Mouse (Mus musculus) hindbrain, embryonic 10.5 days (tissue): ENCODE measurements at regions not wholly inside any gene's neighbourhood (a gene's known extent, or its start where the extent isn't known, plus 50 kb on each side); places are given as distances from the start of the nearest gene placed in this dataset.

Experiments used
- DNase-seq: peaks from one replicate; pipeline ENCODE4 v3.0.0-alpha.2; 2017; ENCODE audit warnings: low spot score
- H3K27ac ChIP-seq: fragments of 300-500 bp; sonication (generic); 2 replicates; pipeline ENCODE4 v1.5.1; 2016; ENCODE audit warnings: mild to moderate bottlenecking, moderate library complexity
- H3K27me3 ChIP-seq: fragments of 300-500 bp; sonication (generic); 2 replicates; pipeline ENCODE4 v1.6.1; 2016; ENCODE audit warnings: mild to moderate bottlenecking; ENCODE audit not compliant: poor library complexity, insufficient read depth, severe bottlenecking
- H3K36me3 ChIP-seq: fragments of 300-500 bp; sonication (generic); 2 replicates; pipeline ENCODE4 v1.6.1; 2016; ENCODE audit warnings: mild to moderate bottlenecking, moderate library complexity
- H3K4me1 ChIP-seq: fragments of 300-500 bp; sonication (generic); replicated peaks from 2 replicates; pipeline ENCODE4 v1.6.1; 2016; ENCODE audit warnings: mild to moderate bottlenecking
- H3K4me3 ChIP-seq: fragments of 300-500 bp; sonication (generic); 2 replicates; pipeline ENCODE4 v1.5.1; 2016; ENCODE audit warnings: mild to moderate bottlenecking, moderate library complexity
- H3K9me3 ChIP-seq: fragments of 300-500 bp; sonication (generic); 2 replicates; pipeline ENCODE4 v1.6.1; 2016; ENCODE audit warnings: mild to moderate bottlenecking, moderate library complexity
- WGBS: fragments of 180-500 bp; shearing (Covaris S2); methylation state at CpG from one replicate; pipeline ENCODE4 v1.1.7; 2016; 5-methylcytosine and 5-hydroxymethylcytosine counted together

DNA sequence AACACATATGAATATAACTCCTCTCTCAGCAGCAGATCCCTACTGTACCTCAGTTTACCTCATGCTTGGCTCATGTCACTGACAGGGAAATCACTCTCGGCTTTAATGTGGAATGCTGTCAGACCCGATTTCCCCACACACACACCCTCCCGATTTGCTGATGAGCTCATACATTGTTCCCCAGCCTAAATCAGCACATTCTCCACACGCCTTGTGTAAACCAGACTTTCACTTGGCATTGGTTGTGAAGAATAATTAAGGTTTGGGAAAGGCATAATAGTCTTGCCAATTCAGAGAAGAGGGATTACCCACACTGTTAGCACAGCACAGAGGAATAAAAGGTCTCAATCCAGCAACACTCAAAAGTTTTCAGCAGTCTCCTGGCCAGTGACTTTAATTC is 268.4 kb upstream of the Nt5e start:
- DNase-seq, result no peak
- H3K27me3 ChIP-seq, result no peaks in the 10 kb centered on the region
- 79% methylated on average over 4 of the region's 4 CpGs for WGBS

DNA sequence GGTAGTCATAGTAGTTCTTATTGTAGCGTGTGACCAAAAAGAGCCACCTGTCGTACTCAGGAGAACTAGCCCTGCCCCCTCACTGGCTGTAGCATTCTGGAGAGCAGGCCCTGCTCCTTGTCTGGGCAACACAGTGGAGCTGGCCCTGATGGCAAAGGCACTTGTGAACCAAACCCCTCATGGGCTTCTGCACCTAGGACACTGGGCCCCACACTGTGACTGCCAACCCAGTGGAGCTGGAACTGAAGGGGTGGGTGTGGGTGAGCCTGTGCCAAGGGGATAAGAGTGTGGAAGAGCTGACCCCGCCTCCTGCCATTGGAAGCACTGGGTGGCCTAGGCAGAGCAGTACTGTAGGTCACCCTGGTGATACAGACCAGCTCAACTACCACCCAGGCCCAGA is 268.0 kb upstream of the Nt5e start:
- no peak overlapping the region for H3K4me3 ChIP-seq
- no peak for DNase-seq

More for the DNA sequence above, 268.4 kb upstream of the Nt5e start:
- Histone ChIP-seq H3K27ac (no peak overlapping the region), H3K9me3 (no peaks in the 10 kb centered on the region), H3K36me3 (no peaks in the 10 kb centered on the region), H3K4me3 (no peak overlapping the region), H3K4me1 (no peaks in the 10 kb centered on the region)

GRCm38 (mm10) chr9:88063973-88064676 is 262.9 kb upstream of the Nt5e start:
- 31% methylated on average over 3 of the region's 3 CpGs for WGBS
- DNase-seq, result no peak
- no peak overlapping the region for H3K27ac ChIP-seq
- H3K4me3 ChIP-seq, result no peak overlapping the region
- H3K36me3 ChIP-seq, result no peaks in the 10 kb centered on the region
- peaks cover 13% of the 10 kb centered on the region for H3K4me1 ChIP-seq
- no peaks in the 10 kb centered on the region for H3K27me3 ChIP-seq
- H3K9me3 ChIP-seq, result no peaks in the 10 kb centered on the region

More for the DNA sequence above, 268.0 kb upstream of the Nt5e start:
- Histone ChIP-seq H3K27ac (no peak overlapping the region), H3K4me1 (peaks cover 1% of the 10 kb centered on the region), H3K27me3 (no peaks in the 10 kb centered on the region), H3K36me3 (no peaks in the 10 kb centered on the region), H3K9me3 (no peaks in the 10 kb centered on the region)
- WGBS, result 85% methylated on average over 3 of the region's 3 CpGs

DNA sequence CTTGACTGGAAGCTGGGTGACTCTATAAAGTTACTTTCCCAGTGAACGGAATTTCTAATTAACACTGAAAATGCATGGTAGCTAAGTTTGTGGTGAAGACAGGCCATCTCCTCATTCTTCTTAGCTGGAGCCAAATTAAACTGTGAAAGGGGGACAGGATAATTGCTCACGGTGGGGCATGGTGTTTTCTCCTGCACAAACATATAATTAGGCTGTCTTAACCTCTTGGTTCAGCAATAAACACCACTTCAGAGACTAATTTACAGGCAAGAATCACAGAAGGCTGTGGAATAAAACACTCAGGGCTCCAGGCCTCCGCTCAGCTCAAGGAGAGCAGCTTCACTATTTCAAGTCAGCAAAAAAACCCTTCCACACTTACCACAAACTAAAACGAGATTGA is 261.9 kb upstream of the Nt5e start:
- WGBS, result 65% methylated on average over 4 of the region's 4 CpGs
- H3K4me3 ChIP-seq, result no peak overlapping the region
- H3K4me1 ChIP-seq, result peaks cover 13% of the 10 kb centered on the region
- H3K9me3 ChIP-seq, result no peaks in the 10 kb centered on the region
- no peaks in the 10 kb centered on the region for H3K36me3 ChIP-seq
- H3K27ac ChIP-seq, result peak overlapping the region; percentile 36; the same call in 1 of the 2 replicates
- DNase-seq, result no peak
- no peaks in the 10 kb centered on the region for H3K27me3 ChIP-seq

- Histone ChIP-seq H3K9me3 (no peaks in the 10 kb centered on the region), H3K4me3 (no peak overlapping the region), H3K27ac (no peak overlapping the region), H3K36me3 (no peaks in the 10 kb centered on the region), H3K4me1 (peaks cover 13% of the 10 kb centered on the region), H3K27me3 (no peaks in the 10 kb centered on the region)
- DNase-seq, result no peak
- WGBS, result 85% methylated on average over 7 of the region's 7 CpGs
Observed at GRCm38 (mm10) chr9:88065777-88066176, 261.2 kb upstream of the Nt5e start.

DNA sequence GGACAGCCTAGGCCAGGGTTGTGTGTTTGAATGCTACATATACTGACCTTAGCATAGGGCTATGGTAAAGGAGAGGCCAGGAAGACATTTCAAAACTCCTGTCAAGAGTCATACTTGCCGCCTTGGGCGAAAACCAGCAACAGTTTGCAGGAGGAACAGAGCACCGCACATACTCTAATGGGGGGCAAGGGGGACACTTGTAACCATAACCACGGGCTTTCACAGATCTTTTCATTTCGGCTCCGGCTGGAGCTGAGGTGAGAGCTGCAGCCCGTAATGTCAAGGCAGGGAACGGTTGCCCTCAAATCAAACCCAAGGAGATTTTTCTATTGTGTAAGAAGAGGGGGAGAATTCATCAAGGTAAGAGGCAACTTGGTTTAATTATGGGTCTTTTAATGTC is 258.7 kb upstream of the Nt5e start:
- H3K4me3 ChIP-seq, result no peak overlapping the region
- H3K27ac ChIP-seq, result no peak overlapping the region
- no peaks in the 10 kb centered on the region for H3K36me3 ChIP-seq
- peaks cover 13% of the 10 kb centered on the region for H3K4me1 ChIP-seq
- 90% methylated on average over 8 of the region's 8 CpGs for WGBS
- H3K9me3 ChIP-seq, result no peaks in the 10 kb centered on the region
- no peaks in the 10 kb centered on the region for H3K27me3 ChIP-seq
- no peak for DNase-seq

DNA sequence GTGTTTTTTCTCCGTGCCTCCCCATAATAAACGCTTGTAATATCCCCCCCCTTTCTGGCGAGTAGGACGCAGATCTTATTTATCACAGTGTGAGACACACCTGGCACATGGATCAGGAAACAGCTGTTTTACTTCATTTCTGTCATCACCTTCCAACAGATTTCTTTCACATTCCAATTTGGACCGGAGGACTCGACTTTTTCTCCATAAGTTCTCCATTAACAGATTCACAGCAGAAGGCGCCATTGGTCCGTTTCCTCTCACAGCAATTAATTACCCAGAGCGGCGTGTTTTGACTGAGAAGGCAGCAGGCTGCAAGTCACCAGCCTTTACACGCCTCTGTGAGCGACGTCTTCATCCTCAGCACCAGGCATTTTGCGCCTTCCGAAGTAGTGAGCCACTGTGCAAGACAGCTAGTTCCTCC is 258.1 kb upstream of the Nt5e start:
- no peaks in the 10 kb centered on the region for H3K9me3 ChIP-seq
- H3K36me3 ChIP-seq, result no peaks in the 10 kb centered on the region
- H3K27ac ChIP-seq, result no peak overlapping the region
- no peak overlapping the region for H3K4me3 ChIP-seq
- DNase-seq, result no peak
- H3K4me1 ChIP-seq, result peaks cover 12% of the 10 kb centered on the region
- H3K27me3 ChIP-seq, result no peaks in the 10 kb centered on the region
- WGBS, result 75% methylated on average over 15 of the region's 15 CpGs

GRCm38 (mm10) chr9:88069834-88070233 is 257.2 kb upstream of the Nt5e start:
- H3K27me3 ChIP-seq, result no peaks in the 10 kb centered on the region
- no peak for DNase-seq
- peaks cover 3% of the 10 kb centered on the region for H3K4me1 ChIP-seq
- no peak overlapping the region for H3K4me3 ChIP-seq
- 87% methylated on average over 13 of the region's 13 CpGs for WGBS
- no peaks in the 10 kb centered on the region for H3K9me3 ChIP-seq
- no peak overlapping the region for H3K27ac ChIP-seq
- H3K36me3 ChIP-seq, result no peaks in the 10 kb centered on the region

DNA sequence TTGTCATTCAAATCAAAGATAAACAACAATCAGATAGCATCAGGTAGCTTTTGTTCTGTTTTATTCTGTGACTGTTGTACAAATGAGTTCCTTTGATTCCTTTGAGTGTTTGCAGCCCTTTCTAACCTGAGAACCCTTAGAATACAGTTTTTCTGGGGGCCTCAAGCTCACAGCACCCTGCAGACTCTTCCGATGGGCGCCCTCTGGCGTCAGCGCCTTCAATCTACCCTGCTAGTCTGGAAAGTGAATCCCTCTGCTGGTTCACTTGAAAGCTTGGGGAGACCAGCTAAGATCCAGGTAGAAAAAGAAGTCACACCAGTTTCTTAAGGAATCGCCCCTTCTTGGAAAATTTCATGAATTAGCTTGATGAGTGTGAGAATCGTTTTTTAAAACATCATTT is 253.8 kb upstream of the Nt5e start:
- 12% methylated on average over 6 of the region's 6 CpGs for WGBS
- H3K4me3 ChIP-seq, result no peak overlapping the region
- no peaks in the 10 kb centered on the region for H3K36me3 ChIP-seq
- peak; percentile 41 for DNase-seq
- no peaks in the 10 kb centered on the region for H3K4me1 ChIP-seq
- H3K27me3 ChIP-seq, result no peaks in the 10 kb centered on the region
- H3K9me3 ChIP-seq, result no peaks in the 10 kb centered on the region
- no peak overlapping the region for H3K27ac ChIP-seq

DNA sequence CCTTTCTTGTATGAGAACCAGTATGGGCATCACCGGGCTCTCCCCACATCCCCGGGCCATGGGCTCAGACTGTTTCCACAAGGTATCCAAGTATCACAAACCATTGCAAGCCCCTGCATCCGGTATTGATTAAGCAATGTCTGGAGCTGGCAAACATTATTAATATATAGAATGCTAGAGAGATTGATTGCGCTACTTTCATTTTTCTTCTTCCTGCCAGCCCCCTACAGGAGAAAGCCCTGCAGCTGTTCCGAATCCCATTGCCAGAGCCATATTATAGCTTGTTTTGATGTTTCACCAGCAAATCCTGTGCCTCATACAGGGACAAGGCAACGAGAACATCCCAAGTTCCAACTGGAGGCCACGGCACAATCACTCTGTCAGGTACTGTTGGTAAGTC is 253.4 kb upstream of the Nt5e start:
- no peak for DNase-seq
- Histone ChIP-seq H3K27me3 (no peaks in the 10 kb centered on the region), H3K4me1 (no peaks in the 10 kb centered on the region), H3K27ac (no peak overlapping the region), H3K4me3 (no peak overlapping the region), H3K9me3 (no peaks in the 10 kb centered on the region), H3K36me3 (no peaks in the 10 kb centered on the region)
- 83% methylated on average over 7 of the region's 7 CpGs for WGBS

DNA sequence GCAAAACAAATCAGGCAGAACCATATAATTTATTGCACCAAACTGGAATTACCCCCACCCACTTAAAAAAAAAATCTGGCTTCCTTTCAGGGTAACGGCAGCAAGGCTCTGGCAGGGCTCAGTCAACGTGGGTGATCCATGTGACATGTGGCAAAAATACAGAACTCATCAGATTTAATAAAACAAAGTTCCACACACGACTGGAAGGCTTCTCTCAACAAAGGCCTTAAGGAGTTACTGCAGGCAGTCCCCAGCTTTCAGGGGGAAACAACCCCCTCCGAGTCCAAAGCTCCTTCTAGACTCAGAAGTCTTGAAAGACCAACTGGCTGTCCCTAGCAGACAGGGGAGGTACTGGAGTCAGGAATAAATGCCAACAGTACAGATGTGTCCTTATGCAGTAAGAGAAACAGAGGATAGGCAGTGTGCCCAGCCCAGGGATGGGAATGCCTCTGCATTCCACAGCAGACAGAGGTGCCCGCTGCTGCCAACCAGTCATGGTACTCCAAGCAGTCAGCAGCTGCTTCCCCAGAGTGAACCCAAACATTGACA is 244.0 kb upstream of the Nt5e start:
- no peaks in the 10 kb centered on the region; the same call in 1 of the 2 replicates for H3K4me1 ChIP-seq
- DNase-seq, result no peak
- 70% methylated on average over 5 of the region's 5 CpGs for WGBS
- no peaks in the 10 kb centered on the region for H3K36me3 ChIP-seq
- no peaks in the 10 kb centered on the region for H3K9me3 ChIP-seq
- H3K4me3 ChIP-seq, result no peak overlapping the region
- no peaks in the 10 kb centered on the region for H3K27me3 ChIP-seq
- no peak overlapping the region for H3K27ac ChIP-seq

- H3K36me3 ChIP-seq, result no peaks in the 10 kb centered on the region
- no peaks in the 10 kb centered on the region for H3K27me3 ChIP-seq
- H3K27ac ChIP-seq, result no peak overlapping the region
- no peak overlapping the region for H3K4me3 ChIP-seq
- WGBS, result 88% methylated on average over 11 of the region's 11 CpGs
- H3K4me1 ChIP-seq, result no peaks in the 10 kb centered on the region; the same call in 1 of the 2 replicates
- no peaks in the 10 kb centered on the region for H3K9me3 ChIP-seq
- DNase-seq, result no peak
Observed at GRCm38 (mm10) chr9:88085181-88085816, 241.7 kb upstream of the Nt5e start.

DNA sequence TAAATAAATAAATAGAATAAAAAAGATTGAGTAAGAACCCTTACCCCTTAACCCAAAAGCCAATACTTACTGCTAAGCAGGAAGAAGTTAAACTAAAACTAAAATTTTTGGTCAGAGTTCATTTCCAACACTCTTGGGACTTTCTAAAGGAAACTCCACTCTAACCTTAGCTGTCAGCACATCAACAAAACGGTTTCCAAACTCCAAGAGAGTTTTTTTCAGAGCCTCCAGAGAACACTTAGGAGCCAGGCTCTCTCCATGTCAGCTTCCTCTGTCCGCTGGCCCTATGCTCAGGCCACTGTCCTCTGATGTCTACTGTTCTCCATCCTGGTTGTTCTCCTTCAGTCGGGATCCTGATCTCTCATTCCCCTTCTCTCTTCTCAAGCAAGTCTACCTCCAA is 241.1 kb upstream of the Nt5e start:
- WGBS, result 72% methylated on average over 3 of the region's 3 CpGs

More for the DNA sequence above, 241.1 kb upstream of the Nt5e start:
- Histone ChIP-seq H3K27ac (no peak overlapping the region), H3K9me3 (no peaks in the 10 kb centered on the region), H3K4me3 (no peak overlapping the region), H3K27me3 (no peaks in the 10 kb centered on the region), H3K4me1 (no peaks in the 10 kb centered on the region; the same call in 1 of the 2 replicates), H3K36me3 (no peaks in the 10 kb centered on the region)
- no peak for DNase-seq
